Mouse (Mus musculus) midbrain, embryonic 16.5 days (tissue): ENCODE data around the gene Mptx1. TPM values are rescaled to one million over a fixed set of nuclear protein-coding genes. Genes with fewer than 3 reads are reported as not detected.
"Not testable (repeated sequence)": the region's sequence is repeated elsewhere in the genome, so short reads cannot be mapped to it uniquely, and the experiment has no call there.

Experiments used
- ATAC-seq: fragments of 200-750 bp; cut with Nextera tagmentation; 2 replicates; pipeline ENCODE4 v1.8.0; 2017; ENCODE audit warnings: moderate TSS enrichment
- H3K27ac ChIP-seq: fragments of 300-500 bp; sonication (generic); 2 replicates; pipeline ENCODE4 v1.5.1; 2014; ENCODE audit warnings: mild to moderate bottlenecking, low read length, mixed read lengths
- H3K27me3 ChIP-seq: fragments of 300-500 bp; sonication (generic); 2 replicates; pipeline ENCODE4 v1.6.1; 2014; ENCODE audit warnings: low read depth, low read length, mixed read lengths; ENCODE audit not compliant: control insufficient read depth, insufficient read depth
- H3K36me3 ChIP-seq: fragments of 300-500 bp; sonication (generic); 2 replicates; pipeline ENCODE4 v1.6.1; 2014; ENCODE audit warnings: mild to moderate bottlenecking, low read length, moderate library complexity, mixed read lengths; ENCODE audit not compliant: control insufficient read depth, insufficient read depth
- H3K4me1 ChIP-seq: fragments of 300-500 bp; sonication (generic); 2 replicates; pipeline ENCODE4 v1.6.1; 2014; ENCODE audit warnings: mild to moderate bottlenecking, low read length, mixed read lengths; ENCODE audit not compliant: control insufficient read depth, insufficient read depth
- H3K4me2 ChIP-seq: fragments of 300-500 bp; sonication (generic); 2 replicates; pipeline ENCODE4 v1.6.1; 2014; ENCODE audit warnings: mild to moderate bottlenecking, low read length, mixed read lengths
- H3K4me3 ChIP-seq: fragments of 300-500 bp; sonication (generic); 2 replicates; pipeline ENCODE4 v1.5.1; 2014; ENCODE audit warnings: low read depth, mild to moderate bottlenecking, low read length, moderate library complexity, mixed read lengths
- H3K9ac ChIP-seq: fragments of 300-500 bp; sonication (generic); 2 replicates; pipeline ENCODE4 v1.6.1; 2014; ENCODE audit warnings: low read depth, low read length, mixed read lengths
- H3K9me3 ChIP-seq: fragments of 300-500 bp; sonication (generic); replicated peaks from 2 replicates; pipeline ENCODE4 v1.6.1; 2014; ENCODE audit warnings: mild to moderate bottlenecking, low read length, mixed read lengths; ENCODE audit not compliant: control insufficient read depth, poor library complexity, severe bottlenecking
- WGBS: fragments of 180-500 bp; shearing (Covaris S2); extraction: QIAGEN DNeasy Blood & Tissue Kit; methylation state at CpG from one replicate; pipeline ENCODE4 v1.1.7; 2014; 5-methylcytosine and 5-hydroxymethylcytosine counted together
- polyA plus RNA-seq: library from polyadenylated mRNA; unstranded; fragments of >200 nt; fragmentation: Nextera tagmentation; extraction: Ambion mirVana; gene quantifications from 2 replicates; pipeline ENCODE4 v1.2.1, GENCODE M21; 2015

Mptx1 gene
- not detected in 2 replicates for polyA plus RNA-seq

- no peaks in the 10 kb centered on the region for H3K4me1 ChIP-seq
- no peaks in the 10 kb centered on the region for H3K9me3 ChIP-seq
- no peaks in the 10 kb centered on the region for H3K27me3 ChIP-seq
- H3K36me3 ChIP-seq, result no peaks in the 10 kb centered on the region
- H3K27ac ChIP-seq, result no peak within 1 kb of the TSS
- H3K4me3 ChIP-seq, result no peak within 1 kb of the TSS
- H3K4me2 ChIP-seq, result no peak within 1 kb of the TSS
- H3K9ac ChIP-seq, result no peak within 1 kb of the TSS
- no peak for ATAC-seq
These were observed at the start of gene Mptx1 for GRCm38 (mm10) chr1:174330218-174330617. Gene Mptx1 (plus strand): TSS chr1:174330518.

GRCm38 (mm10) chr1:174303162-174303561, 27.2 kb upstream of the Mptx1 start:
- H3K9me3 ChIP-seq, result no peaks in the 10 kb centered on the region
- 58% methylated on average over 1 of the region's 1 CpGs for WGBS
- H3K27ac ChIP-seq, result no peak overlapping the region
- H3K4me1 ChIP-seq, result no peaks in the 10 kb centered on the region
- no peak overlapping the region for H3K4me2 ChIP-seq
- H3K27me3 ChIP-seq, result no peaks in the 10 kb centered on the region
- no peaks in the 10 kb centered on the region for H3K36me3 ChIP-seq
- no peak overlapping the region for H3K9ac ChIP-seq
- H3K4me3 ChIP-seq, result no peak overlapping the region
- no peak for ATAC-seq

- Histone ChIP-seq H3K4me1 (no peaks in the 10 kb centered on the region), H3K36me3 (no peaks in the 10 kb centered on the region), H3K9me3 (no peaks in the 10 kb centered on the region), H3K4me2 (no peak overlapping the region), H3K4me3 (no peak overlapping the region), H3K27ac (no peak overlapping the region), H3K27me3 (no peaks in the 10 kb centered on the region), H3K9ac (no peak overlapping the region)
- WGBS, result 73% methylated on average over 2 of the region's 2 CpGs
- no peak for ATAC-seq
These were observed 13.0 kb upstream of the Mptx1 start for GRCm38 (mm10) chr1:174317308-174317707.

GRCm38 (mm10) chr1:174353636-174354035, 23.3 kb downstream of the Mptx1 start:
- H3K27ac ChIP-seq, ATAC-seq, H3K36me3 ChIP-seq, H3K4me1 ChIP-seq, H3K4me3 ChIP-seq, H3K9ac ChIP-seq, H3K27me3 ChIP-seq, H3K9me3 ChIP-seq, H3K4me2 ChIP-seq: not testable (repeated sequence)
- 84% methylated on average over 1 of the region's 1 CpGs for WGBS

GRCm38 (mm10) chr1:174354640-174355039, 24.3 kb downstream of the Mptx1 start:
- H3K4me2 ChIP-seq, result no peak overlapping the region
- H3K27ac ChIP-seq, result no peak overlapping the region
- WGBS, result 85% methylated on average over 5 of the region's 5 CpGs
- no peak for ATAC-seq
- H3K4me1 ChIP-seq, result no peaks in the 10 kb centered on the region
- H3K4me3 ChIP-seq, result no peak overlapping the region
- no peaks in the 10 kb centered on the region for H3K27me3 ChIP-seq
- no peak overlapping the region for H3K9ac ChIP-seq
- H3K9me3 ChIP-seq, result no peaks in the 10 kb centered on the region
- H3K36me3 ChIP-seq, result no peaks in the 10 kb centered on the region

DNA sequence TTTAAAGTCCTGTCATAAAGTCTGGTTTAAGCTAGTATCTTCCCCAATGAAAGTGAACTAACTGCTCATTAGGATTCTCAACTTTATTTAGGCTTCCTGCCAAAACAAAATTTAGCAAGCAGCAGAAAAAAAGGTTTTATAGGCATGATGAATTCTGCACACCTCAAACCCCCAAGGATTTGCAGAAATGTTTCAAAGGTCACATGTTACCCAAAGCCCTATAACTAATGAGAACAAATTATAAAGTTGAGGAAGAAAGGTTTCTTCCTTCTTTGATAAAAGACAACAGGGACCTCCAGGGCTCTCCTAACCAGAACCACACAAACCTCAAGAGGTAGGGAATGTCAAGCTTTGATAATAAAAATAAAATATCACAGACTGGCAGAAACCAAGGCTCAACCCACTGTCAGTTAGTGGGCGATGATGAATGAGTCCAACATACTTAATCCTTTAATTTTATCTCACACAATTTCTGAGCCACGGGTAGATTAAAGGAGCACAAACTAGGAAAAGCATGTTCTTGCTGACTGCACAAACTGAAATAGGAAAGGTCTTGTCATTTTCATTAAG, 34.6 kb downstream of the Mptx1 start, which contains the start of gene Olfr417:
Gene Olfr417, plus strand, starts transcription at position 241 of the 570 bp plus-strand sequence.
- WGBS, result 62% methylated on average over 2 of the region's 2 CpGs
- ATAC-seq, result no peak
- H3K4me3 ChIP-seq, result no peak within 1 kb of the TSS
- no peaks in the 10 kb centered on the region for H3K27me3 ChIP-seq
- no peaks in the 10 kb centered on the region for H3K9me3 ChIP-seq
- H3K9ac ChIP-seq, result no peak within 1 kb of the TSS
- H3K4me1 ChIP-seq, result no peaks in the 10 kb centered on the region
- no peak within 1 kb of the TSS for H3K4me2 ChIP-seq
- no peak within 1 kb of the TSS for H3K27ac ChIP-seq
- H3K36me3 ChIP-seq, result no peaks in the 10 kb centered on the region

GRCm38 (mm10) chr1:174373799-174374198, 43.5 kb downstream of the Mptx1 start:
- Histone ChIP-seq H3K27me3 (no peaks in the 10 kb centered on the region), H3K4me1 (no peaks in the 10 kb centered on the region), H3K9ac (no peak overlapping the region), H3K9me3 (no peaks in the 10 kb centered on the region), H3K4me3 (no peak overlapping the region), H3K4me2 (no peak overlapping the region), H3K36me3 (no peaks in the 10 kb centered on the region), H3K27ac (no peak overlapping the region)
- ATAC-seq, result no peak
- 94% methylated on average over 3 of the region's 3 CpGs for WGBS

Other genes starting within 250 kb of the Mptx1 start
- gene Olfr429, start 246.2 kb upstream of the Mptx1 start, polyA plus RNA-seq, result not detected in 2 replicates
- gene Olfr427, start 233.6 kb upstream of the Mptx1 start, polyA plus RNA-seq, result not detected in 2 replicates
- gene Olfr231, start 209.4 kb upstream of the Mptx1 start, polyA plus RNA-seq, result not detected in 2 replicates
- gene Olfr424, start 199.0 kb upstream of the Mptx1 start, polyA plus RNA-seq, result not detected in 2 replicates
- gene Olfr420, start 174.9 kb upstream of the Mptx1 start, polyA plus RNA-seq, result not detected in 2 replicates
- 0.06 and 0.16 TPM in 2 replicates for gene Spta1, start 157.7 kb upstream of the Mptx1 start, polyA plus RNA-seq
- not detected in 2 replicates for gene Olfr419, start 78.5 kb upstream of the Mptx1 start, polyA plus RNA-seq
- gene Olfr417, start 34.6 kb downstream of the Mptx1 start, polyA plus RNA-seq, result not detected in 2 replicates
- gene Olfr248, start 60.5 kb downstream of the Mptx1 start, polyA plus RNA-seq, result not detected in 2 replicates
- not detected in 2 replicates for gene Olfr414, start 93.5 kb downstream of the Mptx1 start, polyA plus RNA-seq
- gene Olfr220, start 111.6 kb downstream of the Mptx1 start, polyA plus RNA-seq, result not detected in 2 replicates
- gene Fmn2, start 171.3 kb downstream of the Mptx1 start, polyA plus RNA-seq, result 7.6 and 8.8 TPM in 2 replicates